Mouse (Mus musculus): ENCODE measurements around the gene Vps53. TPM values are rescaled to one million over a fixed set of nuclear protein-coding genes. Genes with fewer than 3 reads are reported as not detected.

Vps53 gene
- polyA plus RNA-seq, 1 experiment from 2014 or later = 32.2 TPM

- no peak for ATAC-seq (ENCODE audit: insufficient number of reproducible peaks, low FRiP score)
- Histone ChIP-seq H3K4me2 (no peak overlapping the region), H3K9me3 (replicated peaks) (no peaks in the 10 kb centered on the region), H3K36me3 (peaks cover 3% of the 10 kb centered on the region; the same call in 1 of the 2 replicates), H3K4me1 (replicated peaks) (peaks cover 33% of the 10 kb centered on the region), H3K9ac (no peak overlapping the region), H3K27me3 (replicated peaks) (no peaks in the 10 kb centered on the region), H3K4me3 (no peak overlapping the region), H3K27ac (ENCODE audit: poor library complexity, severe bottlenecking) (no peak overlapping the region)
- WGBS = 96% methylated on average over 1 of the region's 1 CpGs
Observed at GRCm38 (mm10) chr11:76145169-76145568, 34.3 kb downstream of the Vps53 start.

GRCm38 (mm10) chr11:76144386-76144785, 35.1 kb downstream of the Vps53 start:
- Histone ChIP-seq H3K9ac (no peak overlapping the region), H3K27ac (ENCODE audit: poor library complexity, severe bottlenecking) (no peak overlapping the region), H3K4me3 (no peak overlapping the region), H3K9me3 (replicated peaks) (no peaks in the 10 kb centered on the region), H3K4me1 (replicated peaks) (peaks cover 32% of the 10 kb centered on the region), H3K36me3 (peaks cover 3% of the 10 kb centered on the region; the same call in 1 of the 2 replicates), H3K4me2 (no peak overlapping the region), H3K27me3 (replicated peaks) (no peaks in the 10 kb centered on the region)
- WGBS = 90% methylated on average over 8 of the region's 8 CpGs
- no peak for ATAC-seq (ENCODE audit: insufficient number of reproducible peaks, low FRiP score)

- H3K4me1 ChIP-seq (replicated peaks) = no peaks in the 10 kb centered on the region
- peaks cover 46% of the 10 kb centered on the region for H3K36me3 ChIP-seq
- no peak overlapping the region for H3K4me2 ChIP-seq
- no peaks in the 10 kb centered on the region for H3K27me3 ChIP-seq (replicated peaks)
- H3K9ac ChIP-seq = no peak overlapping the region
- no peak overlapping the region for H3K27ac ChIP-seq (ENCODE audit: poor library complexity, severe bottlenecking)
- 77% methylated on average over 3 of the region's 3 CpGs for WGBS
- ATAC-seq (ENCODE audit: insufficient number of reproducible peaks, low FRiP score) = no peak
- H3K9me3 ChIP-seq (replicated peaks) = no peaks in the 10 kb centered on the region
- no peak overlapping the region for H3K4me3 ChIP-seq
Observed at GRCm38 (mm10) chr11:76137996-76138395, 41.5 kb downstream of the Vps53 start.

- Histone ChIP-seq H3K36me3 (peaks cover 55% of the 10 kb centered on the region), H3K27ac (ENCODE audit: poor library complexity, severe bottlenecking) (no peak overlapping the region), H3K9ac (no peak overlapping the region), H3K9me3 (replicated peaks) (no peaks in the 10 kb centered on the region), H3K4me2 (no peak overlapping the region), H3K4me1 (replicated peaks) (peaks cover 9% of the 10 kb centered on the region), H3K27me3 (replicated peaks) (no peaks in the 10 kb centered on the region), H3K4me3 (no peak overlapping the region)
- WGBS = 82% methylated on average over 7 of the region's 7 CpGs
- ATAC-seq (ENCODE audit: insufficient number of reproducible peaks, low FRiP score) = no peak
Observed at GRCm38 (mm10) chr11:76135641-76136437, 43.6 kb downstream of the Vps53 start.

- H3K4me1 ChIP-seq (replicated peaks) = peaks cover 25% of the 10 kb centered on the region
- H3K36me3 ChIP-seq = peaks cover 36% of the 10 kb centered on the region
- 64% methylated on average over 5 of the region's 5 CpGs for WGBS
- no peak overlapping the region for H3K4me3 ChIP-seq
- no peak overlapping the region for H3K9ac ChIP-seq
- H3K9me3 ChIP-seq (replicated peaks) = no peaks in the 10 kb centered on the region
- H3K27ac ChIP-seq (ENCODE audit: poor library complexity, severe bottlenecking) = no peak overlapping the region
- no peaks in the 10 kb centered on the region for H3K27me3 ChIP-seq (replicated peaks)
- no peak for ATAC-seq (ENCODE audit: insufficient number of reproducible peaks, low FRiP score)
- no peak overlapping the region for H3K4me2 ChIP-seq
Observed at GRCm38 (mm10) chr11:76130859-76131258, 48.6 kb downstream of the Vps53 start.

- Histone ChIP-seq H3K4me3 (no peak overlapping the region), H3K36me3 (peaks cover 9% of the 10 kb centered on the region; the same call in 1 of the 2 replicates), H3K27me3 (replicated peaks) (no peaks in the 10 kb centered on the region), H3K9me3 (replicated peaks) (no peaks in the 10 kb centered on the region), H3K27ac (ENCODE audit: poor library complexity, severe bottlenecking) (peak overlapping the region; percentile 81), H3K4me1 (replicated peaks) (peaks cover 36% of the 10 kb centered on the region), H3K4me2 (peak overlapping the region; percentile 54), H3K9ac (no peak overlapping the region)
- ATAC-seq (ENCODE audit: insufficient number of reproducible peaks, low FRiP score) = peak; percentile 77; the same call in 1 of the 2 replicates
- 13% methylated on average over 8 of the region's 8 CpGs for WGBS
Observed at GRCm38 (mm10) chr11:76125386-76125785, 54.1 kb downstream of the Vps53 start.

GRCm38 (mm10) chr11:76123517-76123916, 55.9 kb downstream of the Vps53 start:
- Histone ChIP-seq H3K27ac (ENCODE audit: poor library complexity, severe bottlenecking) (no peak overlapping the region), H3K4me1 (replicated peaks) (peaks cover 31% of the 10 kb centered on the region), H3K4me2 (no peak overlapping the region), H3K4me3 (no peak overlapping the region), H3K36me3 (peaks cover 13% of the 10 kb centered on the region; the same call in 1 of the 2 replicates), H3K27me3 (replicated peaks) (no peaks in the 10 kb centered on the region), H3K9me3 (replicated peaks) (no peaks in the 10 kb centered on the region), H3K9ac (no peak overlapping the region)
- ATAC-seq (ENCODE audit: insufficient number of reproducible peaks, low FRiP score) = no peak
- 94% methylated on average over 1 of the region's 1 CpGs for WGBS

GRCm38 (mm10) chr11:76122571-76122970, 56.9 kb downstream of the Vps53 start:
- H3K27me3 ChIP-seq (replicated peaks) = no peaks in the 10 kb centered on the region
- WGBS = 76% methylated on average over 2 of the region's 2 CpGs
- no peak overlapping the region for H3K9ac ChIP-seq
- peaks cover 19% of the 10 kb centered on the region for H3K36me3 ChIP-seq
- no peak overlapping the region for H3K4me3 ChIP-seq
- no peak overlapping the region for H3K27ac ChIP-seq (ENCODE audit: poor library complexity, severe bottlenecking)
- ATAC-seq (ENCODE audit: insufficient number of reproducible peaks, low FRiP score) = no peak
- no peak overlapping the region for H3K4me2 ChIP-seq
- H3K4me1 ChIP-seq (replicated peaks) = peaks cover 31% of the 10 kb centered on the region
- H3K9me3 ChIP-seq (replicated peaks) = no peaks in the 10 kb centered on the region

- Histone ChIP-seq H3K36me3 (peaks cover 30% of the 10 kb centered on the region), H3K4me2 (no peak overlapping the region), H3K27me3 (replicated peaks) (no peaks in the 10 kb centered on the region), H3K4me1 (replicated peaks) (peaks cover 31% of the 10 kb centered on the region), H3K9ac (no peak overlapping the region), H3K27ac (ENCODE audit: poor library complexity, severe bottlenecking) (no peak overlapping the region), H3K9me3 (replicated peaks) (no peaks in the 10 kb centered on the region), H3K4me3 (no peak overlapping the region)
- 83% methylated on average over 4 of the region's 4 CpGs for WGBS
- no peak for ATAC-seq (ENCODE audit: insufficient number of reproducible peaks, low FRiP score)
Observed at GRCm38 (mm10) chr11:76121086-76121485, 58.4 kb downstream of the Vps53 start.

- no peak overlapping the region for H3K4me3 ChIP-seq
- H3K4me2 ChIP-seq = no peak overlapping the region
- H3K9me3 ChIP-seq (replicated peaks) = no peaks in the 10 kb centered on the region
- peaks cover 33% of the 10 kb centered on the region for H3K36me3 ChIP-seq
- no peak overlapping the region for H3K9ac ChIP-seq
- WGBS = 48% methylated on average over 10 of the region's 10 CpGs
- H3K27ac ChIP-seq (ENCODE audit: poor library complexity, severe bottlenecking) = 0 out of 2 replicates have a peak overlapping the region, but pooled peaks have one; percentile 26
- no peaks in the 10 kb centered on the region for H3K27me3 ChIP-seq (replicated peaks)
- no peak for ATAC-seq (ENCODE audit: insufficient number of reproducible peaks, low FRiP score)
- H3K4me1 ChIP-seq (replicated peaks) = peaks cover 25% of the 10 kb centered on the region
Observed at GRCm38 (mm10) chr11:76120407-76120901, 59.0 kb downstream of the Vps53 start.

GRCm38 (mm10) chr11:76110416-76110815, 69.0 kb downstream of the Vps53 start:
- Histone ChIP-seq H3K9ac (no peak overlapping the region), H3K36me3 (peaks cover 27% of the 10 kb centered on the region), H3K4me1 (replicated peaks) (0 out of 2 replicates have a peak, but pooled peaks cover 4% of the 10 kb centered on the region), H3K4me2 (no peak overlapping the region), H3K27me3 (replicated peaks) (no peaks in the 10 kb centered on the region), H3K9me3 (replicated peaks) (no peaks in the 10 kb centered on the region), H3K4me3 (no peak overlapping the region), H3K27ac (ENCODE audit: poor library complexity, severe bottlenecking) (no peak overlapping the region)
- WGBS = 93% methylated on average over 3 of the region's 3 CpGs
- ATAC-seq (ENCODE audit: insufficient number of reproducible peaks, low FRiP score) = no peak
